Mouse (Mus musculus) midbrain, embryonic 16.5 days (tissue): ENCODE results near the gene Vmn2r3. TPM values are rescaled to one million over a fixed set of nuclear protein-coding genes. Genes with fewer than 3 reads are reported as not detected.
"Not testable (repeated sequence)": the region's sequence is repeated elsewhere in the genome, so short reads cannot be mapped to it uniquely, and the experiment has no call there.

Experiments used
- ATAC-seq: fragments of 200-750 bp; cut with Nextera tagmentation; 2 replicates; pipeline ENCODE4 v1.8.0; 2017; ENCODE audit warnings: moderate TSS enrichment
- H3K27ac ChIP-seq: fragments of 300-500 bp; sonication (generic); 2 replicates; pipeline ENCODE4 v1.5.1; 2014; ENCODE audit warnings: mild to moderate bottlenecking, low read length, mixed read lengths
- H3K27me3 ChIP-seq: fragments of 300-500 bp; sonication (generic); 2 replicates; pipeline ENCODE4 v1.6.1; 2014; ENCODE audit warnings: low read depth, low read length, mixed read lengths; ENCODE audit not compliant: control insufficient read depth, insufficient read depth
- H3K36me3 ChIP-seq: fragments of 300-500 bp; sonication (generic); 2 replicates; pipeline ENCODE4 v1.6.1; 2014; ENCODE audit warnings: mild to moderate bottlenecking, low read length, moderate library complexity, mixed read lengths; ENCODE audit not compliant: control insufficient read depth, insufficient read depth
- H3K4me1 ChIP-seq: fragments of 300-500 bp; sonication (generic); 2 replicates; pipeline ENCODE4 v1.6.1; 2014; ENCODE audit warnings: mild to moderate bottlenecking, low read length, mixed read lengths; ENCODE audit not compliant: control insufficient read depth, insufficient read depth
- H3K4me2 ChIP-seq: fragments of 300-500 bp; sonication (generic); 2 replicates; pipeline ENCODE4 v1.6.1; 2014; ENCODE audit warnings: mild to moderate bottlenecking, low read length, mixed read lengths
- H3K4me3 ChIP-seq: fragments of 300-500 bp; sonication (generic); 2 replicates; pipeline ENCODE4 v1.5.1; 2014; ENCODE audit warnings: low read depth, mild to moderate bottlenecking, low read length, moderate library complexity, mixed read lengths
- H3K9ac ChIP-seq: fragments of 300-500 bp; sonication (generic); 2 replicates; pipeline ENCODE4 v1.6.1; 2014; ENCODE audit warnings: low read depth, low read length, mixed read lengths
- H3K9me3 ChIP-seq: fragments of 300-500 bp; sonication (generic); replicated peaks from 2 replicates; pipeline ENCODE4 v1.6.1; 2014; ENCODE audit warnings: mild to moderate bottlenecking, low read length, mixed read lengths; ENCODE audit not compliant: control insufficient read depth, poor library complexity, severe bottlenecking
- WGBS: fragments of 180-500 bp; shearing (Covaris S2); extraction: QIAGEN DNeasy Blood & Tissue Kit; methylation state at CpG from one replicate; pipeline ENCODE4 v1.1.7; 2014; 5-methylcytosine and 5-hydroxymethylcytosine counted together
- polyA plus RNA-seq: library from polyadenylated mRNA; unstranded; fragments of >200 nt; fragmentation: Nextera tagmentation; extraction: Ambion mirVana; gene quantifications from 2 replicates; pipeline ENCODE4 v1.2.1, GENCODE M21; 2015

Vmn2r3 gene
- polyA plus RNA-seq = 0.03 TPM in 1 of 2 replicates, not detected in the other

DNA sequence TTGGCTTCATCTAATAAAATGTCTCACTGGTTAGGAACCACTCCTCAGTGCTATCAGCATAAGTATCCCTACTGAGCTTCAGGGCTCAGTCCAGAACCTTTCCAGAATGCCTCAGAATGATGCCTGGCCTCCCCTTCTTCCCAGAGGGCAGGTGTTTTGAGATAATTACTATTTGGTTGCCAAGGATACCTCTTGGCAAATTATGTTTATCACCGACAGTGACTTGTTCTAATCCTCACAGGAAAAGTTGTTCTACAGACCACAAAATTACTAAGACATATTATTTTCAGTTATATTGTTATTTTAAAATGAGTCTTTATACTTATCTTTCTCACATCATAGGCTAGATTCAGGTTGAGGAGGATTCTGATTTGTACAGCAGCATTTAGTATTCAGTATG lies at the start of gene Vmn2r3:
Vmn2r3 (minus strand) TSS at position 101 of the 400 bp plus-strand sequence.
- H3K4me1 ChIP-seq = no peaks in the 10 kb centered on the region
- H3K27me3 ChIP-seq = no peaks in the 10 kb centered on the region
- ATAC-seq = no peak
- no peaks in the 10 kb centered on the region for H3K9me3 ChIP-seq
- 67% methylated on average over 1 of the region's 1 CpGs for WGBS
- H3K9ac ChIP-seq = no peak within 1 kb of the TSS
- H3K27ac ChIP-seq = no peak within 1 kb of the TSS
- no peak within 1 kb of the TSS for H3K4me2 ChIP-seq
- no peaks in the 10 kb centered on the region for H3K36me3 ChIP-seq
- H3K4me3 ChIP-seq = no peak within 1 kb of the TSS

DNA sequence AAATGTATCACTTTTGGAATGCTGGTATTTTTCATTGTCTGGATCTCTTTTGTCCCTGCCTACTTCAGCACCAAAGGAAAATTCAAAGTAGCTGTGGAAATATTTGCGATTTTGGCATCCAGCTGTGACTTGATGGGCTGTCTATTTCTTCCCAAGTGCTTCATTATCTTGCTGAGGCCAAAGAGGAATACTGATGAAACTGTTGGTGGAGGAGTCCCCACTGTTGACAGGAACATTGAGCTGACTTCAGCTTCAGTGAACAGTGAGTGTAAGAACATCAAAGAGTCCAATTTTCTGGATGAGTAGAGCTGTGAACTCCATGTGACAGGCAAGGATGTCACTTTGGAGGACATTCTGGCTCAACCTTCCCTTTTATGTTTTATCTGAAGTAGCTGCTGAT lies 43.0 kb upstream of the Vmn2r3 start:
- H3K4me2 ChIP-seq = no peak overlapping the region
- no peak overlapping the region for H3K9ac ChIP-seq
- H3K27me3 ChIP-seq = no peaks in the 10 kb centered on the region
- H3K27ac ChIP-seq = no peak overlapping the region
- no peaks in the 10 kb centered on the region for H3K36me3 ChIP-seq
- ATAC-seq = no peak
- H3K4me3 ChIP-seq = no peak overlapping the region
- H3K4me1 ChIP-seq = no peaks in the 10 kb centered on the region
- WGBS = 23% methylated on average over 1 of the region's 1 CpGs
- H3K9me3 ChIP-seq = no peaks in the 10 kb centered on the region

DNA sequence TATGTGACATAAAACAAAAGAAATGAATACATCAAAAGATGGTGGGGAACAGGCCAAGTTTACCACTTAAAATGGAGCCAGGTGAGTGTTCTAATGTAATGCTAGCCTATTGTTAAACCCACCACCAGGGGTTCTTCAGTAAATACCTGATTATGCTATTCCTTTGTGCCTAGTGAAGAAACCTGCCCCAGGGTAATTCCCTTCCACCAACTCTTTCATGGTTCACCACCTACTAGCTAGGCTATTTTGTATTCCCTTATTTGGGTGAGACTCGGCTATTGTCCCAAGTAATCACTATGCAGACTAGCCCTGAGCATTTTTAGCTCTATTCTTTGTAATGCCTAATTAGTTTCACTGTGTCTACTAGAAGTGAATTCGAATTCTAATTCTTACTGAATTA lies 32.3 kb upstream of the Vmn2r3 start:
- Histone ChIP-seq H3K36me3 (no peaks in the 10 kb centered on the region), H3K27me3 (no peaks in the 10 kb centered on the region), H3K9me3 (no peaks in the 10 kb centered on the region), H3K4me2 (no peak overlapping the region), H3K27ac (no peak overlapping the region), H3K9ac (no peak overlapping the region), H3K4me1 (no peaks in the 10 kb centered on the region), H3K4me3 (no peak overlapping the region)
- WGBS = 48% methylated on average over 2 of the region's 2 CpGs
- ATAC-seq = no peak

DNA sequence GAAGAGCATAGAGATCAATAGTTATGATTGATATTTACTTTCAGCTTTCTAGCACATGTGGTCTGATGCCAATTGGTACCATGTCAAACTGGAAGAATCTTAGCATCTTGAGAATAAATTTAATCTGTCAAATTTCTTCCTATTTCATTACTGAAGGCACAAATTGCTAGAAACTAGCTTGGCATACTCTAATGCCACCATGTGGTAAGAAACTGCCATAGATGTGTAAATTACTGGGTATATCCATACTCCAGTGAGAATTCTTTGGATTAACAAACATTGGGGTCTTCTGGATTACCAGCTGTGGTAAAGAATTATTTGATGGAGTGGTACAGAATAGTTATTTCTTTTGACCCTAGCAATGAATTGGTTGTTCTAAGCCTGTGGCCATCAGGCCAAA lies 17.3 kb upstream of the Vmn2r3 start:
- no peaks in the 10 kb centered on the region for H3K4me1 ChIP-seq
- H3K9me3 ChIP-seq = no peaks in the 10 kb centered on the region
- H3K4me3 ChIP-seq = no peak overlapping the region
- no peak overlapping the region for H3K27ac ChIP-seq
- H3K9ac ChIP-seq = no peak overlapping the region
- no peak for ATAC-seq
- no peaks in the 10 kb centered on the region for H3K27me3 ChIP-seq
- H3K36me3 ChIP-seq = no peaks in the 10 kb centered on the region
- no peak overlapping the region for H3K4me2 ChIP-seq

DNA sequence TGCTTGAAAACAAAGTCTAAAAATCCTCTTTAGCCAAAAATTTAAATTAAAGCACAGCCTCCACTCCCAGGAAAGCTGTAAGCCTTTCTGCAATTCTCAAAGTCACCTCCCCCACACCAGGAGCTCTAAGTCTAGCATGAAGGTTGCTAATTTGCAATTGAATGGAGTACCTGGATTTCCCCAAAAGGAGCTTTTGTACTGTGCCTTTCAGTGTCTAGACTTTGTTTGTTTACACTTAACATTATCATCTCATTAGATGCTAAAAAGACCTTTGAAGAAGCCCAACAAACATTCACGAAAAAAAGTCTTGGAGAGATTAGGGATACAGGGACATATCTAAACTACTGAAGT lies 23.8 kb downstream of the Vmn2r3 start:
- Histone ChIP-seq H3K9ac (no peak overlapping the region), H3K9me3 (no peaks in the 10 kb centered on the region), H3K27me3 (no peaks in the 10 kb centered on the region), H3K4me1 (no peaks in the 10 kb centered on the region), H3K27ac (no peak overlapping the region), H3K4me3 (no peak overlapping the region), H3K36me3 (no peaks in the 10 kb centered on the region), H3K4me2 (no peak overlapping the region)
- 10% methylated on average over 1 of the region's 1 CpGs for WGBS
- ATAC-seq = no peak

DNA sequence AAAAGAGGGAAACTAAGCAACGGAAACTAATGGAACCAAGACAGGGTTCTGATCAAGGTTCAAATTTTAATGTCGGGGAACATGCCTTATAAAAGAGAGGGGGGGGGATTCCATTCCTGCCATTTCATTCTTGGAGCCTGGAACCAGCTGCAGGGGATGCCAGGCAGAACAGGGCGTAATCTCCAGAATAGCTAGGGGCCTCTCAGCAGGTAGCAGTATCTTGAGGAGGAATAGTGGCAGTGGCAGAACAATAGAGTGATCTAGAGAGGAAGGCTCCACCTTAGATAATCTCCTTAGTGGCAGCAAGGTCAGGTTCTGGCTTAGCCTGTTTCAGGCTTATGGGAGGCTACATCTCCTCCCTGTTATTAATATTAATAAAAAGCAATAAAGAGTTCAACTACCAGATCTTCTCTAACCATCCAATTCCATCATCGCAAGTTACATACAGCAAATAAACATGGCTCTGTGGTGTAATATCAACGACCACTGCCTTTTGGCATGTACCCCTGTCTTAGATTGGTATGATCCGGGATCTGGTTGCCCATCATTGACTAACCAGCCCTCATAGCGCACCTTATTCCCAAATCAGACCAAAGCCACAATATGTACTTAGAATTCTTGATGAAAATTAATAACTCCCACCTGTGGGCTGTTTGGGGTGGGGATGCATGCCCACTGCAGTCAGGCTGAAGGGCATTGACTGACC lies 24.3 kb downstream of the Vmn2r3 start:
- H3K27me3 ChIP-seq, H3K4me2 ChIP-seq, H3K27ac ChIP-seq, H3K4me3 ChIP-seq, H3K4me1 ChIP-seq, ATAC-seq, H3K9me3 ChIP-seq, H3K36me3 ChIP-seq, H3K9ac ChIP-seq: not testable (repeated sequence)
- 24% methylated on average over 7 of the region's 7 CpGs for WGBS

DNA sequence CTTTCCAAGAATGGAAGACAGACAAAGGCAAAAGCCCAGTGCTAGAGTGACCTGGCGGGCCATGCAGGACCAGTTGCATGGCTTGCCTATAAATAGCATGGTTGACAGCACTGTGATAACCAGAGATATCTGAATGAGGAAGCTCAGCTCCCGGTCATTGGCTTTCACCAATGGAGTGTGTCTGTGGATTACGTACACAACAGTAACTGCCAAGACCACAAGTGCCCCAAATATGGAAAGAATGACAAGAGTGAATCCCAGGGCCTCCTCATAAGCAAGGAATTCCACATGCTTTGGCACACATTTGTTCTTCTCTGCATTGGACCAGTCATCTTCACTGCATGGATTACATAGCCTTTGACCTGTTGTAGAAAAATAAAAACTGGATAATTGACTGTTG lies 29.9 kb downstream of the Vmn2r3 start:
- Histone ChIP-seq H3K4me3 (no peak overlapping the region), H3K4me1 (no peaks in the 10 kb centered on the region), H3K36me3 (no peaks in the 10 kb centered on the region), H3K9ac (no peak overlapping the region), H3K4me2 (no peak overlapping the region), H3K27me3 (no peaks in the 10 kb centered on the region), H3K27ac (no peak overlapping the region), H3K9me3 (no peaks in the 10 kb centered on the region)
- no peak for ATAC-seq
- WGBS = 93% methylated on average over 3 of the region's 3 CpGs

DNA sequence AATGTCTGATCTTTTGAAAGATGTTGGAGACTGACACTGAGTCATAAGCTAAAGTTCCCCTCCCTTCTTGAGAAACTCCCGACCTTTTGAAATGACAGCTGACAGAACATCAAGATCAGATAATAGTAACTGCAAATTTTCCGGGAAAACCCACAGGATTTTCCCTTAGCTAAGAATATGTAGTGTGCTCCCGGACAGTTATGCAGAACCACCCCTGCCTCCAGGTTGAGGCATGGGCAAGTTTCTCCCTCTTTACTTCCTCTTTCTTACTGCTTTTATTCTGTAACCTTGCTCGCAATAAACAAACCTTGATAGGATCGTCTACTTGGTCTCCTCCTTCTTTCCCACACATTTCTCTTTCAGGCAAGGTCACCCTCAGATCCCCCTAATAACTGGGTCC lies 37.9 kb downstream of the Vmn2r3 start:
- Histone ChIP-seq H3K4me3 (no peak overlapping the region), H3K9me3 (no peaks in the 10 kb centered on the region), H3K27ac (no peak overlapping the region), H3K4me1 (no peaks in the 10 kb centered on the region), H3K36me3 (no peaks in the 10 kb centered on the region), H3K9ac (no peak overlapping the region), H3K4me2 (no peak overlapping the region), H3K27me3 (no peaks in the 10 kb centered on the region)
- 92% methylated on average over 5 of the region's 5 CpGs for WGBS
- no peak for ATAC-seq

DNA sequence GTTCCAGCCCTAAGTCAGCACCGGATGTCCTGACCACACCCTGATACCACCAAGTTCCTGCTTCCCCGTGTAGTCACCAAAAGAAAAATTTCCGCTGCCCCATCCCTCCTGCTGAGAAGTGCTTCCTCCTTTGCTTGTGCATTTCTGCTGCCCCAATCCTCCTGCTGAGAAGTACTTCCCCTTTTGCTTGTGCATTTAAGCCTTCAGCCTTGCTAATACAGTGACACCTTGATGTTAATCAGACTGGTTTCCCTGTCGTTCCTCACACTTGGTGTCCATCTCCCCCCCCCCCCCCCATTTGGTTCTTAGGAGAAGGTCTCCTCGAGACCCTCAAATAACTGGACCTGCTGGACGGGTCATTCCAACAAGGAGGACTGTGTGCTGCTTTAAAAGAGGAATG lies 39.0 kb downstream of the Vmn2r3 start:
- H3K27me3 ChIP-seq, H3K9ac ChIP-seq, H3K4me1 ChIP-seq, H3K4me2 ChIP-seq, ATAC-seq, H3K36me3 ChIP-seq, H3K27ac ChIP-seq, H3K4me3 ChIP-seq, H3K9me3 ChIP-seq: not testable (repeated sequence)
- WGBS = 84% methylated on average over 6 of the region's 6 CpGs
